Mouse (Mus musculus): ENCODE data around the gene Cep128. TPM values are rescaled to one million over a fixed set of nuclear protein-coding genes. Genes with fewer than 3 reads are reported as not detected.

The Cep128 gene
- polyA plus RNA-seq, 1 experiment: 5.4 TPM

DNA sequence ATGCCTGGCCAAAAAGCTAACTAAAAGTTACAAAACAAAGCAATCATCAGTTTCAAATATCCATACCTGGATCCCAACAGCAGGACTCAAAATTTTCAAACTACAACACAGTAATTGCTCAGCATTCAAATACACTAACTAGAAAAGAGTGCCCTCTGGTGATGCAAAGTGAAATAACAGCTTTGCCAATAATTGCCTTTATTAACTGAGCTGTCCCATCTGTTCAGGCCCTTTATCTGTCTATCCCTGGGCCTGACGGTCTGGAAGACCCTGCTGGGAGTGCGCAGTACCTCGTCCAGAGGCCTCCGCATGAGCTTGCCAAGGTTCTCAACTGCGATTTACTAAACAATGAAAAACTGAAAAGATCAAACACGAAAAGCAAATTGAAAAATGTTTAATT is 58.1 kb downstream of the Cep128 start:
- Histone ChIP-seq H3K79me3 (ENCODE audit: low read depth) (no peaks in the 10 kb centered on the region), H3K79me2 (ENCODE audit: control insufficient read depth, insufficient read depth) (no peaks in the 10 kb centered on the region), H3ac (ENCODE audit: control insufficient read depth, insufficient read length, low read depth) (no peak overlapping the region), H3K27me3 (ENCODE audit: control insufficient read depth, insufficient read depth, insufficient read length) (no peaks in the 10 kb centered on the region), H3K4me3 (ENCODE audit: insufficient read depth, poor library complexity, severe bottlenecking) (no peak overlapping the region), H3K36me3 (ENCODE audit: control insufficient read depth, insufficient read depth) (no peaks in the 10 kb centered on the region)
- TF ChIP-seq MYOG (IDR thresholded peaks at IDR 0.05; ENCODE audit: control insufficient read depth, extremely low read depth, insufficient read length) (no peak), MAX (IDR thresholded peaks at IDR 0.05) (no peak), CEBPB (IDR thresholded peaks at IDR 0.05; ENCODE audit: low read depth) (no peak), CTCF (IDR thresholded peaks at IDR 0.05; ENCODE audit: control insufficient read depth, insufficient read depth, insufficient read length) (no peak), FOSL1 (IDR thresholded peaks at IDR 0.05; ENCODE audit: insufficient read depth, low read length, poor library complexity, severe bottlenecking) (no peak), MYOD1 (IDR thresholded peaks at IDR 0.05; ENCODE audit: control insufficient read depth, insufficient read length, low read depth) (no peak), USF1 (IDR thresholded peaks at IDR 0.05; ENCODE audit: low read depth) (no peak)

GRCm38 (mm10) chr12:91315026-91315425 is 69.2 kb downstream of the Cep128 start:
- no peak overlapping the region for H3K4me3 ChIP-seq (ENCODE audit: insufficient read depth, poor library complexity, severe bottlenecking)
- H3ac ChIP-seq (ENCODE audit: control insufficient read depth, insufficient read length, low read depth): no peak overlapping the region
- no peaks in the 10 kb centered on the region for H3K79me3 ChIP-seq (ENCODE audit: low read depth)
- H3K27me3 ChIP-seq (ENCODE audit: control insufficient read depth, insufficient read depth, insufficient read length): no peaks in the 10 kb centered on the region
- H3K36me3 ChIP-seq (ENCODE audit: control insufficient read depth, insufficient read depth): no peaks in the 10 kb centered on the region
- no peak for TF ChIP-seq MYOG (IDR thresholded peaks at IDR 0.05; ENCODE audit: control insufficient read depth, extremely low read depth, insufficient read length)
- no peak for TF ChIP-seq CTCF (IDR thresholded peaks at IDR 0.05; ENCODE audit: control insufficient read depth, insufficient read depth, insufficient read length)
- TF ChIP-seq MAX (IDR thresholded peaks at IDR 0.05): no peak
- TF ChIP-seq FOSL1 (IDR thresholded peaks at IDR 0.05; ENCODE audit: insufficient read depth, low read length, poor library complexity, severe bottlenecking): no peak
- H3K79me2 ChIP-seq (ENCODE audit: control insufficient read depth, insufficient read depth): no peaks in the 10 kb centered on the region

DNA sequence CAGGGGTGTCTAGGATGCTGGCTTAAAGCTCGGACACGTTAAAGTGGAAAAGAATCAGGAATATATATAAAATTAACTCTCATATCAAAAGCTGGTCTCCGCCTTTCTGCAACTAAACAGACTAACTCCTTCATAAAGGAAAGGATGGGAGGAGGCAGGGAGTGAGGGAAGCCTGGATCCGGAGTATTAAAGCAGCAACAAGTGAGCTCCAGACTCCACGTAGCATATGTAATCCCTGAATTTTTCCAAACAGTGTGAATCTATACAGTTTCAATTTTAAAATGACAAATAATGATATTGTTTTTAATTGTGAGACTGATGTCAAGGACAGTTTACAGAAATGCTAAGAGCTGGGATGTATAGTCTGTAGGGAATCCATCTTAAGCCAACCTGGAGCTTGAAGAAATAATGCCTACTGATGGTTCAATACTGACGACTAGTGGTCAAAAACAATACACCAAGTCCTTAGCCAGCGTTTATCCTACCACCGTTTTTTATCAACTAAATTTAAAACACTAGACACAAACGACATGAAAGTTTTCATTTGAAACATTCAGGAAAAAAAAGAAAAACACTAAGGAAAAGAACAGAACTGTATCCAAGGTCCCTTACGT is 70.1 kb downstream of the Cep128 start:
- H3ac ChIP-seq (ENCODE audit: control insufficient read depth, insufficient read length, low read depth): no peak overlapping the region
- H3K27me3 ChIP-seq (ENCODE audit: control insufficient read depth, insufficient read depth, insufficient read length): no peaks in the 10 kb centered on the region
- no peaks in the 10 kb centered on the region for H3K79me3 ChIP-seq (ENCODE audit: low read depth)
- TF ChIP-seq USF1 (IDR thresholded peaks at IDR 0.05; ENCODE audit: low read depth) (no peak), CTCF (IDR thresholded peaks at IDR 0.05; ENCODE audit: control insufficient read depth, insufficient read depth, insufficient read length) (peak; percentile 12)
- H3K36me3 ChIP-seq (ENCODE audit: control insufficient read depth, insufficient read depth): no peaks in the 10 kb centered on the region
- no peak overlapping the region for H3K4me3 ChIP-seq (ENCODE audit: insufficient read depth, poor library complexity, severe bottlenecking)
- no peaks in the 10 kb centered on the region for H3K79me2 ChIP-seq (ENCODE audit: control insufficient read depth, insufficient read depth)

- H3K79me2 ChIP-seq (ENCODE audit: control insufficient read depth, insufficient read depth): no peaks in the 10 kb centered on the region
- H3K4me3 ChIP-seq (ENCODE audit: insufficient read depth, poor library complexity, severe bottlenecking): no peak overlapping the region
- no peak overlapping the region for H3ac ChIP-seq (ENCODE audit: control insufficient read depth, insufficient read length, low read depth)
- TF ChIP-seq FOSL1 (IDR thresholded peaks at IDR 0.05; ENCODE audit: insufficient read depth, low read length, poor library complexity, severe bottlenecking) (no peak), MYOD1 (IDR thresholded peaks at IDR 0.05; ENCODE audit: control insufficient read depth, insufficient read length, low read depth) (no peak), USF1 (IDR thresholded peaks at IDR 0.05; ENCODE audit: low read depth) (no peak), CEBPB (IDR thresholded peaks at IDR 0.05; ENCODE audit: low read depth) (no peak)
- no peaks in the 10 kb centered on the region for H3K36me3 ChIP-seq (ENCODE audit: control insufficient read depth, insufficient read depth)
- no peaks in the 10 kb centered on the region for H3K79me3 ChIP-seq (ENCODE audit: low read depth)
- H3K27me3 ChIP-seq (ENCODE audit: control insufficient read depth, insufficient read depth, insufficient read length): no peaks in the 10 kb centered on the region
These were observed 71.6 kb downstream of the Cep128 start for GRCm38 (mm10) chr12:91312591-91312990.

GRCm38 (mm10) chr12:91307733-91308132 is 76.5 kb downstream of the Cep128 start:
- H3K27me3 ChIP-seq (ENCODE audit: control insufficient read depth, insufficient read depth, insufficient read length): no peaks in the 10 kb centered on the region
- no peak overlapping the region for H3ac ChIP-seq (ENCODE audit: control insufficient read depth, insufficient read length, low read depth)
- H3K36me3 ChIP-seq (ENCODE audit: control insufficient read depth, insufficient read depth): no peaks in the 10 kb centered on the region
- H3K79me2 ChIP-seq (ENCODE audit: control insufficient read depth, insufficient read depth): no peaks in the 10 kb centered on the region
- H3K4me3 ChIP-seq (ENCODE audit: insufficient read depth, poor library complexity, severe bottlenecking): no peak overlapping the region
- no peak for TF ChIP-seq CEBPB (IDR thresholded peaks at IDR 0.05; ENCODE audit: low read depth)
- H3K79me3 ChIP-seq (ENCODE audit: low read depth): no peaks in the 10 kb centered on the region

GRCm38 (mm10) chr12:91305769-91306168 is 78.4 kb downstream of the Cep128 start:
- no peaks in the 10 kb centered on the region for H3K27me3 ChIP-seq (ENCODE audit: control insufficient read depth, insufficient read depth, insufficient read length)
- no peaks in the 10 kb centered on the region for H3K79me2 ChIP-seq (ENCODE audit: control insufficient read depth, insufficient read depth)
- no peak overlapping the region for H3ac ChIP-seq (ENCODE audit: control insufficient read depth, insufficient read length, low read depth)
- TF ChIP-seq FOSL1 (IDR thresholded peaks at IDR 0.05; ENCODE audit: insufficient read depth, low read length, poor library complexity, severe bottlenecking): peak; percentile 64
- peak; percentile 84 for TF ChIP-seq MAX (IDR thresholded peaks at IDR 0.05)
- TF ChIP-seq CTCF (IDR thresholded peaks at IDR 0.05; ENCODE audit: control insufficient read depth, insufficient read depth, insufficient read length): no peak
- no peak for TF ChIP-seq MYOD1 (IDR thresholded peaks at IDR 0.05; ENCODE audit: control insufficient read depth, insufficient read length, low read depth)
- no peak for TF ChIP-seq MYOG (IDR thresholded peaks at IDR 0.05; ENCODE audit: control insufficient read depth, extremely low read depth, insufficient read length)
- peak; percentile 98 for TF ChIP-seq USF1 (IDR thresholded peaks at IDR 0.05; ENCODE audit: low read depth)
- no peak for TF ChIP-seq CEBPB (IDR thresholded peaks at IDR 0.05; ENCODE audit: low read depth)
- H3K4me3 ChIP-seq (ENCODE audit: insufficient read depth, poor library complexity, severe bottlenecking): no peak overlapping the region
- H3K79me3 ChIP-seq (ENCODE audit: low read depth): no peaks in the 10 kb centered on the region
- H3K36me3 ChIP-seq (ENCODE audit: control insufficient read depth, insufficient read depth): no peaks in the 10 kb centered on the region
